Mouse (Mus musculus): ENCODE measurements at regions not wholly inside any gene's neighbourhood (a gene's known extent, or its start where the extent isn't known, plus 50 kb on each side); places are given as distances from the start of the nearest gene placed in this dataset.

GRCm38 (mm10) chr15:4269835-4270234 is 105.5 kb upstream of the Plcxd3 start:
- no peak for TF ChIP-seq CTCF (IDR thresholded peaks at IDR 0.05; ENCODE audit: borderline replicate concordance, insufficient read depth, low read depth, low read length)
- TF ChIP-seq POLR2A (IDR thresholded peaks at IDR 0.05; ENCODE audit: borderline replicate concordance, insufficient read depth, low read length): no peak

Measured in cerebellum, adult 2 months (tissue).